Mouse (Mus musculus) forebrain, embryonic 11.5 days (tissue): ENCODE results near the gene Aamdc. TPM values are rescaled to one million over a fixed set of nuclear protein-coding genes. Genes with fewer than 3 reads are reported as not detected.

Experiments used
- ATAC-seq: fragments of 200-750 bp; cut with Nextera tagmentation; replicated peaks from 2 replicates; pipeline ENCODE4 v1.8.0; 2017; ENCODE audit warnings: moderate TSS enrichment; ENCODE audit not compliant: low FRiP score
- DNase-seq: peaks from one replicate; pipeline ENCODE4 v3.0.0-alpha.2; 2017; ENCODE audit warnings: low spot score
- H3K27ac ChIP-seq: fragments of 300-500 bp; sonication (generic); 2 replicates; pipeline ENCODE4 v1.5.1; 2014; ENCODE audit warnings: low read depth, low read length
- H3K27me3 ChIP-seq: fragments of 300-500 bp; sonication (generic); 2 replicates; pipeline ENCODE4 v1.6.1; 2014; ENCODE audit warnings: mild to moderate bottlenecking, low read length, mixed read lengths; ENCODE audit not compliant: control insufficient read depth, insufficient read depth
- H3K36me3 ChIP-seq: fragments of 300-500 bp; sonication (generic); 2 replicates; pipeline ENCODE4 v1.6.1; 2014; ENCODE audit warnings: mild to moderate bottlenecking, low read length, moderate library complexity, mixed read lengths; ENCODE audit not compliant: control insufficient read depth, insufficient read depth
- H3K4me1 ChIP-seq: fragments of 300-500 bp; sonication (generic); replicated peaks from 2 replicates; pipeline ENCODE4 v1.6.1; 2014; ENCODE audit warnings: low read length, mixed read lengths; ENCODE audit not compliant: control insufficient read depth, insufficient read depth
- H3K4me2 ChIP-seq: fragments of 300-500 bp; sonication (generic); 2 replicates; pipeline ENCODE4 v1.6.1; 2014; ENCODE audit warnings: low read depth, mild to moderate bottlenecking, low read length, moderate library complexity, mixed read lengths; ENCODE audit not compliant: severe bottlenecking
- H3K4me3 ChIP-seq: fragments of 300-500 bp; sonication (generic); 2 replicates; pipeline ENCODE4 v1.5.1; 2014; ENCODE audit warnings: low read depth, low read length
- H3K9ac ChIP-seq: fragments of 300-500 bp; sonication (generic); 2 replicates; pipeline ENCODE4 v1.6.1; 2014; ENCODE audit warnings: low read length
- H3K9me3 ChIP-seq: fragments of 300-500 bp; sonication (generic); 2 replicates; pipeline ENCODE4 v1.6.1; 2016; ENCODE audit warnings: low read length, mixed read lengths; ENCODE audit not compliant: control insufficient read depth
- WGBS: fragments of 180-500 bp; shearing (Covaris S2); extraction: QIAGEN DNeasy Blood & Tissue Kit; methylation state at CpG from one replicate; pipeline ENCODE4 v1.1.7; 2014; 5-methylcytosine and 5-hydroxymethylcytosine counted together
- polyA plus RNA-seq: library from polyadenylated mRNA; unstranded; fragments of >200 nt; fragmentation: Nextera tagmentation; extraction: Ambion mirVana; gene quantifications from 2 replicates; pipeline ENCODE4 v1.2.1, GENCODE M21; 2014

The Aamdc gene
- 30.5 and 34.3 TPM in 2 replicates for polyA plus RNA-seq

DNA sequence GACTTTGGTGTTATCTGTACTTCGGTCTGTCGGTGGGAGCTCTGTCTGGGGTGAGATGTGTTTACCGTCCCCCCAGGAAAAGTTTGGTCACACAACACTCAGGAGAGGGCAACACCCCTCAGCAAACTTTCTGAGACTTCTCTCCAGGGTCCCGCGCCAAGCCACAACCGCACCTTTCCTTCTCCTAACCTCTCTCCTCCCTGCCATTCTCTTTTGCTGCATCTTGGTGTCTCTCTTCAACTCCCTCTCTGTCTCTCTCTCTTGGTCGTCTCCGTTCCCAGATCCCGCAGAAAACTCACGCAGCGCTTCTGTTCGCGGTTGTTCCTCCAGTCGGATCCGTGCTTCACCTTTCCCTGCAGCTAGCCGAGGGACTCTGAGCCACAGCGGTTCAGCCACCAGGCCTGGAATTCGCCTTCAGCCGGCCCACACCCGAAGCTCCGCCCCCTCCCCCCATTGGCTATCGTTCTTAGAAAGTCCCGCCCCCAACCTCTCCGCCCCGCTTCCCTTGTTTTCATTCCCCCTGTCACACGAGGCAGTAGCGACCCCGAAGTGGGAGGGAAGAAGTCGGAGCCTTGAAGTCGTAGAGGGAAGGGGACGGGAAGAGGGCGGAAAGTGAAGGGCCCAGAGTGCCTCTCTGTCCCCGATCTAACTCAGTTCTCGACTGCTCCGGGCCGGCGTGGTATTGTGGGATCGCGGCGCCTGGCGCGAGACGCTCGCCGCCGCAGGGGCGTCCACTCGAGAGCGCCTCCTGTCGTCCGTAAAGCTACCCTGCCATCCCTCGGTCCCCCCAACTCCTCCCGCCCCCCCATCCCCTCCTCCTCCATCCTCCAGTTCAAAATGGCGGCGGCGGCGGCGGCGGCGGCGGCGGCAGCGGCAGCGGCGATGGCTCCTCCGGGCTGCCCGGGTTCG is at the start of gene Aamdc, which contains the start of gene Rsf1:
Aamdc (minus strand) TSS at position 431 of the 909 bp plus-strand sequence.
Rsf1 (plus strand) TSS at position 823 of the 909 bp plus-strand sequence.
- Histone ChIP-seq H3K4me1 (0 out of 2 replicates have a peak, but pooled peaks cover 3% of the 10 kb centered on the region), H3K27me3 (no peaks in the 10 kb centered on the region), H3K36me3 (no peaks in the 10 kb centered on the region), H3K9me3 (no peaks in the 10 kb centered on the region), H3K4me2 (peak within 1 kb of the TSS; percentile 69), H3K4me3 (peak within 1 kb of the TSS; percentile 99), H3K27ac (peak within 1 kb of the TSS; percentile 95), H3K9ac (peak within 1 kb of the TSS; percentile 99)
- ATAC-seq, result peak; percentile 94
- under 1% methylated on average over 62 of the region's 68 CpGs for WGBS
- DNase-seq, result peak; percentile 98

DNA sequence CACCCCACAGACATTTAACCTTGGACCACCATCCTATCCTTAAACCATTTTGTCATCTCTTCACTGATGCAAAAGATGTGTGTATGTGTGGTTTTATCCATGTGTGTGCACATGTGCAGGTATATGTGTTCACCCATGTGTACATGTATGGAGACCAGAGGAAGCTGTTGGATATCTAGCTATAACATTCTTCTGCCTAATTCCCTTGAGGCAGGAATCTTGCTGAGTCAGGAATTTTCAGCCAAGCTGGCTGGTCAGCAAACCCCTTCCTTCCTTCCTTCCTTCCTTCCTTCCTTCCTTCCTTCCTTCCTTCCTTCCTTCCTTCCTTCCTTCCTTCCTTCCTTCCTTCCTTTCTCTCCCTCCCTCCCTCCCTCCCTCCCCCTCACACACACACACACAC is 44.1 kb upstream of the Aamdc start:
- no peaks in the 10 kb centered on the region for H3K27me3 ChIP-seq
- H3K27ac ChIP-seq, result no peak overlapping the region
- no peaks in the 10 kb centered on the region for H3K9me3 ChIP-seq
- DNase-seq, result no peak
- H3K36me3 ChIP-seq, result no peaks in the 10 kb centered on the region; the same call in 1 of the 2 replicates
- ATAC-seq, result no peak
- H3K4me3 ChIP-seq, result no peak overlapping the region
- H3K4me1 ChIP-seq, result no peaks in the 10 kb centered on the region
- no peak overlapping the region for H3K9ac ChIP-seq
- H3K4me2 ChIP-seq, result no peak overlapping the region

DNA sequence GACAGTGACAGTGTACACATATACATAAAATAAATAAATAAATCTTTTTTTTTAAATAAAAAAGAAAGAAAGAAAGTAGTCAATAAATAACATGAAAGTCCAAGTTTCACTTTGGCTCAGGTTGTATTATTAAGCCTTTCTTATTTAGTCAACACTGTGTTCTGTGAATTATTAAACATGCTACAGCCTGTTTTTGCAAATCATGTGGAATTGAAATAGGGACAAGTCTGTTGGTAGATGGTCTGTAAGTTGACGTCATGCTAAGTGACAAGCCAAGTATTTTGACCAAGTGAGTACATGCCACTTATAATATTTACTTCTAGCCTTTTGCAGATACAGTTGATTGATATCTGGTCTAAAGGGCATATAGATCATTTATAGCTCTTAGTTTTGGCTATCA is 43.4 kb upstream of the Aamdc start:
- no peaks in the 10 kb centered on the region; the same call in 1 of the 2 replicates for H3K36me3 ChIP-seq
- H3K27ac ChIP-seq, result no peak overlapping the region
- no peak overlapping the region for H3K4me2 ChIP-seq
- no peak for ATAC-seq
- H3K27me3 ChIP-seq, result no peaks in the 10 kb centered on the region
- no peak overlapping the region for H3K9ac ChIP-seq
- H3K4me1 ChIP-seq, result no peaks in the 10 kb centered on the region
- WGBS, result 94% methylated on average over 1 of the region's 1 CpGs
- H3K9me3 ChIP-seq, result no peaks in the 10 kb centered on the region
- H3K4me3 ChIP-seq, result no peak overlapping the region
- DNase-seq, result no peak

DNA sequence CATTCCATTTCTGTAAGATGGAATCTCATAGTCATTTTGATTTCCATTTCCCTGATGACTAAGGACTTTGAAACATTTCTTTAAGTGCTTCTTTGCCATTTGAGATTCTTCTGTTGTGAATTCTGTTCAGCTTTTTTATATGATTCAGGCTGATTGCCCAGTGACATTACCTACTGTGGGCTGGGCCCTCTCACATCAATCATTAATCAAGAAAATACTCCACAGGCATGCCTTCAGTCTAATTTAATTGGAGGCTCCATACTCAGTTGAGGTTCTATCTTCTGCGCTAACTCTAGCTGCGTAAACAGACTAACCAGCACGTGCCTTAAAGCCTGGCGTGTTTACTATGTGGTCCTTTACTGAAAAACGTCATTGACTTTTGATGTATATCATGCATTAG is 42.0 kb upstream of the Aamdc start:
- ATAC-seq (no peak), DNase-seq (no peak)
- Histone ChIP-seq H3K36me3 (no peaks in the 10 kb centered on the region; the same call in 1 of the 2 replicates), H3K4me3 (no peak overlapping the region), H3K27me3 (no peaks in the 10 kb centered on the region), H3K27ac (no peak overlapping the region), H3K9ac (no peak overlapping the region), H3K9me3 (no peaks in the 10 kb centered on the region), H3K4me1 (no peaks in the 10 kb centered on the region), H3K4me2 (no peak overlapping the region)
- 97% methylated on average over 5 of the region's 5 CpGs for WGBS

DNA sequence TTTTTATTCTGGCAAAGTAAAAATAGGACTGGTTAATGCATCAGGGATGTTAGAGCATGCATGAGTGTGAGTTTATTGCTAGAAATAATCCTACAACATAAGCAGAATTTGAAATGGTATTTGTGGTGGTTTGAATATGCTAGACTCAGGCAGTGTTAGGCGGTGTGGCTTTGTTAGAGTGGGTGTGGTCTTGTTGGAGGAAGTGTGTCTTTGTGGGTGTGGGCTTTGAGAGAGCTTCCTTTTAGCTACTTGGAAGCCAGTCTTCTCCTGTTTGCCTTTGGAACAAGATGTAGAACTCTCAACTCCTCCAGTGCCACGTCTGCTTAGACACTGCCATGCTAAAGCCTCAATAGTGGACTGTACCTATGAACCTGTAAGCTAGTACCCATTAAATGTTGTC is 19.3 kb upstream of the Aamdc start:
- no peak for ATAC-seq
- no peak overlapping the region for H3K4me3 ChIP-seq
- no peaks in the 10 kb centered on the region for H3K4me1 ChIP-seq
- no peaks in the 10 kb centered on the region for H3K9me3 ChIP-seq
- no peak overlapping the region for H3K27ac ChIP-seq
- no peaks in the 10 kb centered on the region for H3K36me3 ChIP-seq
- no peak overlapping the region for H3K4me2 ChIP-seq
- H3K27me3 ChIP-seq, result no peaks in the 10 kb centered on the region
- DNase-seq, result no peak
- WGBS, result 93% methylated on average over 2 of the region's 2 CpGs
- no peak overlapping the region for H3K9ac ChIP-seq

DNA sequence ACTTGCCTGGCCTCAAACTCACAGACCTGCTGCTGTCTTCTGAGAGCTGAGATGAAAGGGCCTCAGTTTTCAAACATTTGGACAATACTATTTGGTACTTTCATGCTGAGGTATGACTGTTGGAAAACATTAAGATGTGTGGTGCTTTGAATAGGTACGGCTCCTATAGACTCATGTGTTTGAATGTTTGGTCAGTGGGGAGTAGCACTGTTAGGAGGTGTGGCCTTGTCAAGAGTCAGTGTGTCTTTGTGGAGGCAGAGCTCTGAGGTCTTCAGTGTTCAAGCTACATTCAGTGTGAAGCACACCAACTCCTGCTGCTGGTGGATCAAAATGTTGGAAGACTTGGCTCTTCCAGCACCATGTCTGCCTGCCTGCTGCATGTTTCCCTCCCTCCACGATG is 14.2 kb upstream of the Aamdc start:
- WGBS, result 81% methylated on average over 2 of the region's 2 CpGs
- DNase-seq (no peak), ATAC-seq (no peak)

DNA sequence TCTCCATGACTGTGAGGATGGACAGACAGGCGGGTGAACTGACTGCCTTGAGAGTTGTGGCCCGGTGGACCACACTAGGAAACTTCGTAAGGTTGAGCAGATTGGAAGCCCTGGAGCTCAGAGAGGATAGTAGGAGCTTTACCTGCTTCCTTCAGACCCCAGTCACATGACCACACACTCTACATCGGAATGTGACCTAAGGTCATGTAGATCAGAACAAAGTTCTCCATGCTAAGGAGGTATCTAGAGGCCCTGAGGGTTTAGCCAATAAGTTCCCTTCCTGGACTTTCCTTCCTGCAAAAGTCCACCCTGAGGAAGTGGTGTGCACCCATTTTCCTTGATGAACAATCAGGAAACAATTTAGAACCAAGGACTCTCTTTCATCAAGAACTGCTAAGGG is 13.1 kb upstream of the Aamdc start:
- H3K9ac ChIP-seq, result no peak overlapping the region
- no peaks in the 10 kb centered on the region for H3K9me3 ChIP-seq
- 0 out of 2 replicates have a peak, but pooled peaks cover 3% of the 10 kb centered on the region for H3K4me1 ChIP-seq
- H3K27me3 ChIP-seq, result no peaks in the 10 kb centered on the region
- ATAC-seq (no peak), DNase-seq (no peak)
- no peak overlapping the region for H3K27ac ChIP-seq
- H3K36me3 ChIP-seq, result no peaks in the 10 kb centered on the region
- H3K4me2 ChIP-seq, result no peak overlapping the region
- 97% methylated on average over 4 of the region's 4 CpGs for WGBS
- H3K4me3 ChIP-seq, result no peak overlapping the region

More for the DNA sequence above, 14.2 kb upstream of the Aamdc start:
- no peak overlapping the region for H3K27ac ChIP-seq
- no peaks in the 10 kb centered on the region for H3K9me3 ChIP-seq
- no peaks in the 10 kb centered on the region for H3K27me3 ChIP-seq
- H3K4me1 ChIP-seq, result 0 out of 2 replicates have a peak, but pooled peaks cover 3% of the 10 kb centered on the region
- H3K36me3 ChIP-seq, result no peaks in the 10 kb centered on the region
- no peak overlapping the region for H3K9ac ChIP-seq
- no peak overlapping the region for H3K4me2 ChIP-seq
- H3K4me3 ChIP-seq, result no peak overlapping the region

DNA sequence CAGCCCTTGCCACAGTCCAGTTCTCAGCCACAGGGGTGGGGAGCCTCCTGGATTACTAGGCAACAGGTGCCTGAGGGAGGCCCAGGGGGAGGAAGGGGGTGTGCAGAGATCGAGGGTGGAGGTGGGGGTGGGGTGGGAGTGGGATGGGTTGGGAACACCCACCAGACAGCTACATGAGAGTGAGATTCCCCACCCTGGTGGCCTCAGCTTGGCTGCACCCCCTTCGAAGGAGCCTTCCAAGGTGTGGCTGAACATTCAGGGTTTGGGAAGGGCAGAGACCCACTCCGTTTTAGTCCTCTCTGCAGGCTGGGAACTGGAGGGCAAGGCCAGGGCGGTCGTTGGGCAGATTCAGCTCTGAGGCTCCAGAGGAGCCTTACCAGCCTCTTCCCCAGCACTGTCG is 12.0 kb upstream of the Aamdc start:
- Histone ChIP-seq H3K36me3 (no peaks in the 10 kb centered on the region), H3K27ac (no peak overlapping the region), H3K4me2 (no peak overlapping the region), H3K9ac (no peak overlapping the region), H3K4me1 (0 out of 2 replicates have a peak, but pooled peaks cover 3% of the 10 kb centered on the region), H3K4me3 (no peak overlapping the region), H3K27me3 (no peaks in the 10 kb centered on the region), H3K9me3 (no peaks in the 10 kb centered on the region)
- ATAC-seq (no peak), DNase-seq (no peak)
- 90% methylated on average over 6 of the region's 6 CpGs for WGBS
